Mouse (Mus musculus) brain, embryonic 14.5 days (tissue): ENCODE measurements around the gene Rara.

ENCODE experiments used
- CTCF ChIP-seq: fragments of 200-500 bp; IDR thresholded peaks from 2 replicates; pipeline ENCODE4 v1.5.1; 2012; ENCODE audit warnings: inconsistent platforms, mild to moderate bottlenecking, moderate library complexity, borderline replicate concordance; ENCODE audit not compliant: insufficient read depth, insufficient read length; ENCODE audit errors: extremely low read depth
- POLR2A ChIP-seq: fragments of 200-500 bp; IDR thresholded peaks from 2 replicates; pipeline ENCODE4 v1.6.1; 2012; ENCODE audit warnings: mild to moderate bottlenecking, inconsistent platforms, borderline replicate concordance; ENCODE audit not compliant: poor library complexity, insufficient read depth, insufficient read length, severe bottlenecking; ENCODE audit errors: extremely low read depth

GRCm38 (mm10) chr11:98904577-98904976, 23.0 kb upstream of the Rara start:
- TF ChIP-seq POLR2A (no peak), CTCF (no peak)
